Mouse (Mus musculus) thymus, adult 18-20 months (tissue): ENCODE measurements around the gene Arhgap1.
A peak's percentile ranks its signal among the peaks of the same experiment; 100 is the strongest.
"Not testable (repeated sequence)": the region's sequence is repeated elsewhere in the genome, so short reads cannot be mapped to it uniquely, and the experiment has no call there.

ENCODE experiments used
- DNase-seq, 2 experiments: peaks; one replicate each; pipeline ENCODE4 v3.0.0; 2022; ENCODE audit warnings: mixed read lengths in 2 of 2

Gene Arhgap1

GRCm38 (mm10) chr2:91649553-91650359 lies at the start of gene Arhgap1, which contains the start of gene Zfp408:
Gene Arhgap1 (plus strand): TSS chr2:91649860.
Gene Zfp408 (minus strand): TSS chr2:91649791.
- peak; percentile 94 to 96 for DNase-seq

GRCm38 (mm10) chr2:91600475-91600874 lies 49.2 kb upstream of the Arhgap1 start:
- no peak for DNase-seq

- no peak for DNase-seq
These were observed 47.3 kb upstream of the Arhgap1 start for GRCm38 (mm10) chr2:91602389-91602788.

GRCm38 (mm10) chr2:91609370-91609769 lies 40.3 kb upstream of the Arhgap1 start:
- not testable (repeated sequence) for DNase-seq

GRCm38 (mm10) chr2:91622356-91622755 lies 27.3 kb upstream of the Arhgap1 start:
- no peak for DNase-seq

GRCm38 (mm10) chr2:91623366-91623765 lies 26.3 kb upstream of the Arhgap1 start:
- not testable (repeated sequence) for DNase-seq

GRCm38 (mm10) chr2:91627486-91627885 lies 22.2 kb upstream of the Arhgap1 start:
- DNase-seq, result no peak

GRCm38 (mm10) chr2:91628171-91628570 lies 21.5 kb upstream of the Arhgap1 start:
- no peak for DNase-seq

- DNase-seq, result no peak
These were observed 20.0 kb upstream of the Arhgap1 start for GRCm38 (mm10) chr2:91629682-91630081.

- DNase-seq, result no peak
These were observed 19.3 kb upstream of the Arhgap1 start for GRCm38 (mm10) chr2:91630384-91630783.

- no peak for DNase-seq
These were observed 17.8 kb upstream of the Arhgap1 start for GRCm38 (mm10) chr2:91631826-91632225.

- DNase-seq, result no peak
These were observed 17.3 kb upstream of the Arhgap1 start for GRCm38 (mm10) chr2:91632316-91632715.

- no peak for DNase-seq
These were observed 16.2 kb upstream of the Arhgap1 start for GRCm38 (mm10) chr2:91633334-91633977.

GRCm38 (mm10) chr2:91634841-91635240 lies 14.8 kb upstream of the Arhgap1 start:
- peak in 1 of 2 experiments; percentile 60 for DNase-seq

GRCm38 (mm10) chr2:91635486-91635885 lies 14.2 kb upstream of the Arhgap1 start:
- no peak for DNase-seq

GRCm38 (mm10) chr2:91636229-91636628 lies 13.4 kb upstream of the Arhgap1 start, which contains the start of gene F2:
Gene F2 (minus strand): TSS chr2:91636414.
- DNase-seq, result no peak

GRCm38 (mm10) chr2:91636727-91637338 lies 12.8 kb upstream of the Arhgap1 start:
- no peak for DNase-seq

- DNase-seq, result no peak
These were observed 10.7 kb upstream of the Arhgap1 start for GRCm38 (mm10) chr2:91638931-91639330.

GRCm38 (mm10) chr2:91642825-91643415 lies 6.7 kb upstream of the Arhgap1 start:
- no peak for DNase-seq

GRCm38 (mm10) chr2:91644021-91644420 lies 5.6 kb upstream of the Arhgap1 start:
- no peak for DNase-seq

GRCm38 (mm10) chr2:91645354-91645753 lies 4.3 kb upstream of the Arhgap1 start:
- peak; percentile 47 to 51 for DNase-seq

GRCm38 (mm10) chr2:91645811-91646210 lies 3.8 kb upstream of the Arhgap1 start:
- peak; percentile 71 to 85 for DNase-seq

- peak in 1 of 2 experiments; percentile 47 for DNase-seq
These were observed 2.9 kb upstream of the Arhgap1 start for GRCm38 (mm10) chr2:91646733-91647132.
